Mouse (Mus musculus) right cerebral cortex, postnatal 4 days (tissue): Measurements from ENCODE around the gene Tacc3.

Experiments used
- DNase-seq: peaks from one replicate; pipeline ENCODE4 v3.0.0-alpha.2; 2022

Tacc3 gene

DNA sequence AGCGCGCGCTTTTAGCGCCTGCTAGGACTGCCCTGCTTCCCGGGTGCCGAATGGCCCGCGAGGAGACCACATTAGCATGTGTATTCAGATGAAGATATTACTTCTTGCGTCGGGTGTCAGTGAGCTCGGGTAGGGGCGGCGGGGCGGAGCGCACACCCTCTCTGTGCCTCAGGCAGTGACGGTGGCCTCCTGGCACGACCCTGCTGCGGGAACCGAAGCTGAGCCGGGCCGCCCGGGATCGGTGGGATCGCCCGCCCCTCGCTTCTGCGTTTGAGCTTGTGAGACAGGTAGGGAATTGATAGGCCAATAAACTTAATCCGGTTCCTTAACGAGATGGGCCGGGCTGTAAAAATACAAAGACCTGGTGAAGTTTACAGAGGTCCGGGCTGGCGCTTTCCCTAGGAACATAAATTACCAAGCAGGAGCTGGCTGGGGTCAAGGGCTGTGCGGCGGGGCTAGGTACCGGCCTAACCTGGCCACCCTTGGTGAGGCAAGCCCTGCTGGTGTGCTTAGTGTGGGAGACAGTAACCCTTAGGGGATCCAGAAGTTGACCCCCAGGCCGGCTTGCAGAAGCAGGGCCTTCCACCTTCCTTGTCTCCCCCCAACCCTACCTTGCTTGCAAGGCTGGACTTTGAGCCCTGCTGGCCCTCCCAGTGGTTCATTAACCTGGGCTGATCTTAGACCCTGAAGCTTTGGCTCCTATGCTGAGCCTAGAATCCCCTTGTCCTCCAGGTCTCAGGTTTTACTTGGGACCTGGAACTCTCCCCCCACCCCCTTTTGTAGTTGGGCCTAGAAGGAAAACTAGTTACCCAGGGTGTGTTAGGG is 65.9 kb downstream of the Tacc3 start:
- DNase-seq, result no peak

- DNase-seq, result no peak
Observed at GRCm38 (mm10) chr5:33726081-33726647, 68.2 kb downstream of the Tacc3 start.

DNA sequence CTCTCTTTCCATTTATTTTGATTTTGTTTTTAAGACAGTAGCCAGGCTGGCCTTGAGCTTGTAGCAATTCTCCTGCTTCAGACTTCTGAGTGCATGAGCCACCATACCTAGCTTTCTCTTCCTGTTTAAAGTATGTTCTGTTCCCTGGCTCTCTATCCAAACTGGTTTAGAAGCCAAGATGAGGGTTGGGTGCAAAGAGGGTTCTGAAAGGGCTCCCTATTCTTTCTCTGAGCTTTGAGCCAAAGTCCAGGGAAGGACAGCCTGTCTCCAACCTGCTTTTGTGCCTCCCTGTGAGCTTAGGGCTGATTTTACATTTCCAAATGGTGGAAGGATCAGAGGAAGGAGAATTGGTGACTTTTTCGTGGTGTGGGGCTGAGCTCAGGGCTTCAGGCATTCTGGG is 69.0 kb downstream of the Tacc3 start:
- DNase-seq, result no peak
